ENCODE assay signal across 8 mouse cellular contexts in the genomic region with DNA sequence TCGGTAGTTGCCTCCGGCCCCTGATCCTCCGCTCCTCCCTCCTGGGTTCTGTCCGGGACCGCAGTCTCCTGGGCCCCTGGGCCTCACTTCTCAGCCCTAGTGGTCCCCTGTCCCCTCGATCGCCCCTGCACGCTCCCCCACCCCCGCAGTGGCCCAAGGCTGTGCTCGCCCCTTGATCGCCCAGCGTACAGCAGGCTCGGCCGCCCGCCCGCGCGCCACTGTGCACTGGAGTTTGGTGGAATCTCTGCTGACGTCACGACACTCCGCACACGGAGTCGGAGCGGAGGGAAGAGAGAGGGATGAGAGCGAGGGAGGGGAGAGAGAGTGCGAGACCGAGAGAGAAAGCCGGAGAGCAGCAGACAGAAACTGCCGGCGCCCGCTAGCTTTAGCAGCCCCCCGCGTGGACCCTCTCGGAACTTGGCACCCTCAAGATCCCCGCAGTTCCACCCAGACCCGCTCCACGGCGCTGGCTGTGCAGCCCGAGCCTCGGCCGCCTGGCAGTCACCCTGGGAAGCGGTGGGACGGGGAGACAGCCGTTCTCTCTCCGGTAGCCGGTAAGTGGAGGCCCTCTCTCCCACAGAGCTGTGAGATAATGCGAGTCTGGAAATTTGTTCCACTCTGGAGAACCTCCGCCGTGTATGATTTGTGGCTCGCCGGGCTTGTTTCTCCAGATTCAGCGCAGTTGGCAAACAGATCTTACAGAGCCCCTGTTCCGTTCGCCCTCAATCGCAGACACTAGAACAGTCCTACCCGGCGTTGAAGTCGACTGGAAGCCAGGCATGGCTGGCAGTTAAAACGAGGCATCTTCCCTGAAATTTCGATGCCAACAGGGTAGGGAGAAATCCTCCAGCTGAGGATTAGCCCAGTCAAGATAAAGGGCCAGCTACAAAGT. TPM values are rescaled to one million over a fixed set of nuclear protein-coding genes. Genes with fewer than 3 reads are reported as not detected.
DNase-seq lines count a peak whose midpoint lies in the region; ATAC-seq and TF ChIP-seq lines count a peak whose summit lies in the region.

A gene (plus strand): TSS at position 270 of the 892 bp plus-strand sequence.

- no peaks in the 10 kb centered on the region for H3K36me3 ChIP-seq in kidney, embryonic 15.5 days
- H3K36me3 ChIP-seq in embryonic facial prominence, embryonic 11.5 days (replicated peaks; ENCODE audit: control insufficient read depth, insufficient read depth, low read depth, low read length) = no peaks in the 10 kb centered on the region
- no peaks in the 10 kb centered on the region for H3K36me3 ChIP-seq in hindbrain, embryonic 13.5 days
- H3K36me3 ChIP-seq in thymus, adult 2 months (ENCODE audit: control insufficient read depth, insufficient read depth, low read length) = no peaks in the 10 kb centered on the region

- H3K4me1 ChIP-seq in kidney, embryonic 15.5 days = peaks cover 39% of the 10 kb centered on the region
- H3K4me1 ChIP-seq in embryonic facial prominence, embryonic 11.5 days (ENCODE audit: control insufficient read depth, insufficient read depth, low read length) = peaks cover 3% of the 10 kb centered on the region
- peaks cover 28% of the 10 kb centered on the region for H3K4me1 ChIP-seq in hindbrain, embryonic 13.5 days (replicated peaks)
- no peaks in the 10 kb centered on the region for H3K4me1 ChIP-seq in thymus, adult 2 months (replicated peaks; ENCODE audit: control insufficient read depth, insufficient read depth, low read length)

- peaks cover 94% of the 10 kb centered on the region for H3K27me3 ChIP-seq in kidney, embryonic 15.5 days
- H3K27me3 ChIP-seq in embryonic facial prominence, embryonic 11.5 days (ENCODE audit: control insufficient read depth, insufficient read depth, low read length) = peaks cover 65% of the 10 kb centered on the region
- H3K27me3 ChIP-seq in hindbrain, embryonic 13.5 days = peaks cover 91% of the 10 kb centered on the region
- H3K27me3 ChIP-seq in thymus, adult 2 months (ENCODE audit: control insufficient read depth, insufficient read depth, low read length) = peaks cover 38% of the 10 kb centered on the region

- peak within 1 kb of the TSS; percentile 41 for H3K4me3 ChIP-seq in kidney, embryonic 15.5 days (replicated peaks)
- H3K4me3 ChIP-seq in embryonic facial prominence, embryonic 11.5 days (ENCODE audit: low read depth, low read length) = peak within 1 kb of the TSS; percentile 40
- peak within 1 kb of the TSS; percentile 34 for H3K4me3 ChIP-seq in hindbrain, embryonic 13.5 days
- H3K4me3 ChIP-seq in thymus, adult 2 months (ENCODE audit: control insufficient read depth, insufficient read depth, low read length) = no peak within 1 kb of the TSS

- DNase-seq in kidney, adult 11 months = no peak
- peak; percentile 77 for DNase-seq in embryonic facial prominence, embryonic 11.5 days (ENCODE audit: low spot score)
- peak; percentile 87 for DNase-seq in mesoderm, embryonic 11.5 days (ENCODE audit: low read depth, low spot score)
- DNase-seq in urinary bladder, postnatal 4 days (ENCODE audit: low spot score in 2 of 2) = peak; percentile 66 to 76
- DNase-seq in layer of hippocampus, adult 18-20 months (ENCODE audit: low spot score in 2 of 2) = no peak
- no peak for DNase-seq in thymus, adult 2 months

- under 1% methylated on average over 60 of the region's 60 CpGs for WGBS in kidney, embryonic 15.5 days
- under 1% methylated on average over 58 of the region's 60 CpGs for WGBS in embryonic facial prominence, embryonic 11.5 days
- WGBS in hindbrain, embryonic 13.5 days = under 1% methylated on average over 60 of the region's 60 CpGs
- 6% methylated on average over 60 of the region's 60 CpGs for WGBS in thymus, adult 2 months

- no peak within 1 kb of the TSS for H3K9ac ChIP-seq in kidney, embryonic 15.5 days
- H3K9ac ChIP-seq in embryonic facial prominence, embryonic 11.5 days (replicated peaks; ENCODE audit: low read length) = peak within 1 kb of the TSS; percentile 54
- H3K9ac ChIP-seq in hindbrain, embryonic 13.5 days = no peak within 1 kb of the TSS; the same call in 1 of the 2 replicates

- peak within 1 kb of the TSS; percentile 68 for H3K4me2 ChIP-seq in kidney, embryonic 15.5 days
- H3K4me2 ChIP-seq in embryonic facial prominence, embryonic 11.5 days (ENCODE audit: low read depth, low read length) = peak within 1 kb of the TSS; percentile 75
- H3K4me2 ChIP-seq in hindbrain, embryonic 13.5 days = peak within 1 kb of the TSS; percentile 55

- no peak for TF ChIP-seq POLR2A in thymus, adult 2 months (IDR thresholded peaks at IDR 0.05; ENCODE audit: control insufficient read depth, extremely low read depth, insufficient read depth, low read length, poor library complexity)

- H3K9me3 ChIP-seq in kidney, embryonic 15.5 days (replicated peaks) = no peaks in the 10 kb centered on the region
- no peaks in the 10 kb centered on the region for H3K9me3 ChIP-seq in embryonic facial prominence, embryonic 11.5 days (replicated peaks; ENCODE audit: control insufficient read depth, low read length)
- H3K9me3 ChIP-seq in hindbrain, embryonic 13.5 days = no peaks in the 10 kb centered on the region

- H3K27ac ChIP-seq in kidney, embryonic 15.5 days = no peak within 1 kb of the TSS
- peak within 1 kb of the TSS; percentile 52; the same call in 1 of the 2 replicates for H3K27ac ChIP-seq in embryonic facial prominence, embryonic 11.5 days (replicated peaks; ENCODE audit: low read depth, low read length)
- H3K27ac ChIP-seq in hindbrain, embryonic 13.5 days = no peak within 1 kb of the TSS
- H3K27ac ChIP-seq in thymus, adult 2 months (ENCODE audit: control insufficient read depth, insufficient read depth, low read length) = no peak within 1 kb of the TSS

- TF ChIP-seq CTCF in thymus, adult 2 months (IDR thresholded peaks at IDR 0.05; ENCODE audit: borderline replicate concordance, control insufficient read depth, extremely low read depth, insufficient read depth, low read length, poor library complexity) = no peak

- ATAC-seq in kidney, embryonic 15.5 days (replicated peaks; ENCODE audit: low FRiP score) = peak; percentile 59
- peak; percentile 85 for ATAC-seq in embryonic facial prominence, embryonic 11.5 days (replicated peaks; ENCODE audit: insufficient number of reproducible peaks, low FRiP score, low TSS enrichment, low read depth)
- peak; percentile 52 for ATAC-seq in hindbrain, embryonic 13.5 days (ENCODE audit: low FRiP score)

RNA-seq across cellular contexts. Expression of the gene that starts here (rescaled TPM):
- polyA plus RNA-seq in kidney, embryonic 15.5 days (2015; fragmentation: Nextera tagmentation; extraction: Ambion mirVana) = 6.2 and 9.8 TPM in 2 replicates
- 35.6 and 41.4 TPM in 2 replicates for polyA plus RNA-seq in embryonic facial prominence, embryonic 11.5 days (2014; fragmentation: Nextera tagmentation; extraction: Ambion mirVana)
- 2.1 and 2.6 TPM in 2 replicates for polyA plus RNA-seq in hindbrain, embryonic 13.5 days (2015; fragmentation: Nextera tagmentation; extraction: Ambion mirVana)
- not detected for total RNA-seq in layer of hippocampus, adult 18-20 months (2021)
- polyA plus RNA-seq in thymus, adult 2 months (2012; rRNA removed) = 0.19 and 0.26 TPM in 2 replicates

Comparison
In these comparisons a context has a peak if more than half of its experiments do, and no peak if none do; other contexts are left out.
1. DNase-seq: peak in embryonic facial prominence, embryonic 11.5 days (single experiment), mesoderm, embryonic 11.5 days (single experiment) and urinary bladder, postnatal 4 days (2 of 2); none in kidney, adult 11 months (single experiment), layer of hippocampus, adult 18-20 months (0 of 2) and thymus, adult 2 months (single experiment).
2. Peak in every context shown above with its lines, with median percentiles within 50 percentile points of each other: ATAC-seq and H3K4me2 ChIP-seq.